Mouse (Mus musculus) embryonic facial prominence, embryonic 12.5 days (tissue): ENCODE measurements around the gene Kcne4. TPM values are rescaled to one million over a fixed set of nuclear protein-coding genes. Genes with fewer than 3 reads are reported as not detected.
"Not testable (repeated sequence)": the region's sequence is repeated elsewhere in the genome, so short reads cannot be mapped to it uniquely, and the experiment has no call there.

ENCODE experiments used
- ATAC-seq: fragments of 200-750 bp; cut with Nextera tagmentation; 2 replicates; pipeline ENCODE4 v1.8.0; 2017; ENCODE audit not compliant: insufficient number of reproducible peaks, insufficient read depth, low FRiP score, low TSS enrichment
- H3K27ac ChIP-seq: fragments of 300-500 bp; sonication (generic); 2 replicates; pipeline ENCODE4 v1.5.1; 2016; ENCODE audit warnings: mild to moderate bottlenecking
- H3K27me3 ChIP-seq: fragments of 300-500 bp; sonication (generic); 2 replicates; pipeline ENCODE4 v1.6.1; 2016; ENCODE audit warnings: mild to moderate bottlenecking, moderate library complexity
- H3K36me3 ChIP-seq: fragments of 300-500 bp; sonication (generic); 2 replicates; pipeline ENCODE4 v1.6.1; 2016; ENCODE audit warnings: mild to moderate bottlenecking
- H3K4me1 ChIP-seq: fragments of 300-500 bp; sonication (generic); 2 replicates; pipeline ENCODE4 v1.6.1; 2016
- H3K4me2 ChIP-seq: fragments of 300-500 bp; sonication (generic); replicated peaks from 2 replicates; pipeline ENCODE4 v1.6.1; 2016; ENCODE audit warnings: mild to moderate bottlenecking, moderate library complexity
- H3K4me3 ChIP-seq: fragments of 300-500 bp; sonication (generic); 2 replicates; pipeline ENCODE4 v1.5.1; 2016; ENCODE audit warnings: mild to moderate bottlenecking
- H3K9ac ChIP-seq: fragments of 300-500 bp; sonication (generic); 2 replicates; pipeline ENCODE4 v1.6.1; 2016; ENCODE audit warnings: mild to moderate bottlenecking, moderate library complexity
- H3K9me3 ChIP-seq: fragments of 300-500 bp; sonication (generic); 2 replicates; pipeline ENCODE4 v1.6.1; 2016; ENCODE audit warnings: mild to moderate bottlenecking, moderate library complexity
- WGBS: fragments of 180-500 bp; shearing (Covaris S2); methylation state at CpG from one replicate; pipeline ENCODE4 v1.1.7; 2016; 5-methylcytosine and 5-hydroxymethylcytosine counted together
- polyA plus RNA-seq: library from polyadenylated mRNA; unstranded; fragments of >200 nt; fragmentation: Nextera tagmentation; extraction: Ambion mirVana; gene quantifications from 2 replicates; pipeline ENCODE4 v1.2.1, GENCODE M21; 2016

The Kcne4 gene
- polyA plus RNA-seq: 4.3 and 4.4 TPM in 2 replicates

DNA sequence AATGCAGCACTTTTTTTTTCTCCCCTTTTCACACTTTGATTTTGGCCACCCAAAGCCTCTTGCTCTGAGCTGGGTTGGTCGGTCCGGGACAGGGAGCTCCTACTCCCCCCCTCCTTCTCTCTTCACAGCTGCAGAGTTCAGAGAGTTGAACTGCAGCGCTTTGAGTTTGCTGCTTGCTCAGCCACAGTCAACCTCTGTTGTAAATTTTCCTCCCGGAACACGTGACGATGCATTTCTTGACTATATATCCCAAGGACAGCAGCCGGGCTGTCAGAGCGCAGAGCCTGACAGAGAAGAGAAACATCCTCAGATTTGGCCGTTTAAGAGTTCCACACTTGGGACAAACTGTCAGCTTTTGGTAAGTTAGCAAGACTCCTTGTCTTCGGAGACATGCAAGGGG is at the start of gene Kcne4:
TSS of gene Kcne4 (plus strand) at position 120 of the 400 bp plus-strand sequence.
- Histone ChIP-seq H3K36me3 (no peaks in the 10 kb centered on the region), H3K4me2 (0 out of 2 replicates have a peak within 1 kb of the TSS, but pooled peaks have one; percentile 3), H3K4me3 (no peak within 1 kb of the TSS), H3K9ac (no peak within 1 kb of the TSS), H3K27me3 (no peaks in the 10 kb centered on the region), H3K27ac (no peak within 1 kb of the TSS), H3K4me1 (peaks cover 41% of the 10 kb centered on the region), H3K9me3 (no peaks in the 10 kb centered on the region)
- 45% methylated on average over 10 of the region's 10 CpGs for WGBS
- no peak for ATAC-seq

DNA sequence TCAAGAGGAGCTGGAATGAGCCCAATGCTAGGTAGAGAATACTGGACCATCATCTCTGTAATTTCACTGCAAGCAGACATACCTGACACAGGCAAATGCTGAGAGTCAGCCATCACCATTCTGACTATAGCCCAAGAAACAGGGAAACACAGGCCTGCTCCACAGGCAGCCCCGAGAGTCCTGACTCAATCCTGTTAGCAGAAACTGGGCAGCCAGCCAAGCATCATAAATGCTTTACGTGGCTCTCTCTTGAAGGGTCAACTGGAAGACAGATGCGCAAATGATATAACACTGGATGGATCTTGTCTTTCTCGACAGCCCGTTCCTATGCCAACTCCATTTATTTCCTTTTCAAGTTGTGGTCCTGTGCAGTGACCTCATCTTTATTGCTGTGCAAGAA is 34.7 kb upstream of the Kcne4 start:
- ATAC-seq: peak; percentile 28; the same call in 1 of the 2 replicates
- Histone ChIP-seq H3K9me3 (no peaks in the 10 kb centered on the region), H3K4me3 (no peak overlapping the region), H3K4me1 (peaks cover 4% of the 10 kb centered on the region; the same call in 1 of the 2 replicates), H3K27me3 (no peaks in the 10 kb centered on the region), H3K27ac (no peak overlapping the region), H3K9ac (no peak overlapping the region), H3K4me2 (no peak overlapping the region), H3K36me3 (no peaks in the 10 kb centered on the region)
- 55% methylated on average over 5 of the region's 5 CpGs for WGBS

DNA sequence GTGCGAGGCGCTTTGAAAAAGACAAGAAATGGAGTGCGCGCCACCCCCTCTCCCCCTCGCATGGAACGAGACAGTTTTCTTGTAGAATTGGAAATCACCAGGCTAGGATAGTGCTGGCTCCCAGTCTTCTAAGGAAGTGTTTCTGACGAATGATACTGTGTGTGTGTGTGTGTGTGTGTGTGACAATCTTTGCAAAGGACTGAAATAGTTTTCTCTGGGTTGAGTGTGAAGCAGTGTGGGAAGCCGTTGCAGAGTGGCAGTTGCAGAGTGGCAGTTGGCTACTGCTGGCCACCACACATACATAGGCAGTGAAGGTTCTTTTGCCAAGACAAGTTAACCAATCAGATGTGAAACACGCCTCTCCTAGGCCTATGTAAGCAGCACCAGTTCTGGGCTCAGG is 31.6 kb upstream of the Kcne4 start:
- H3K27me3 ChIP-seq, H3K4me1 ChIP-seq, H3K4me2 ChIP-seq, ATAC-seq, H3K4me3 ChIP-seq, H3K9me3 ChIP-seq, H3K36me3 ChIP-seq, H3K27ac ChIP-seq, H3K9ac ChIP-seq: not testable (repeated sequence)
- 90% methylated on average over 9 of the region's 9 CpGs for WGBS

DNA sequence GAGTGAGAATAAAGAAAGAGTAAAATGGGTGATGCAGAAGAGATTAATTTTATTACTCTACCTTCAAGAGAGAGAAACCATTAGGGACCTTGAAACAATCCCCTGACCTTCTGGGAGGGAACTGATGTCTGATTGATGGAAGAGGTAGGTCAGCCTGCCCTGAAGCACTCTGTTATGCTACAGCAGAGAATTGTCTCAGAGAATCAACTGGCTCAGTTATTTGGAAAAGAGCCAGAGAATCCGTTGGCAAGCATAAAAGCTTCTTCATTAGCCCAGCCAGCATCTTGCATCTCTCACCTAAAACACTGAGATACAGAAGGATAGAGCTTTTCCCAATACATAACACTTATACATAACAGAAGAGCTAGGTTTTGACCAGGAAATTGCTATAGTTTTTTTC is 26.8 kb upstream of the Kcne4 start:
- H3K9ac ChIP-seq: no peak overlapping the region
- WGBS: 53% methylated on average over 1 of the region's 1 CpGs
- no peaks in the 10 kb centered on the region for H3K27me3 ChIP-seq
- no peak overlapping the region for H3K27ac ChIP-seq
- H3K4me3 ChIP-seq: no peak overlapping the region
- H3K4me2 ChIP-seq: no peak overlapping the region
- no peaks in the 10 kb centered on the region for H3K36me3 ChIP-seq
- no peaks in the 10 kb centered on the region for H3K9me3 ChIP-seq
- ATAC-seq: no peak
- no peaks in the 10 kb centered on the region for H3K4me1 ChIP-seq

DNA sequence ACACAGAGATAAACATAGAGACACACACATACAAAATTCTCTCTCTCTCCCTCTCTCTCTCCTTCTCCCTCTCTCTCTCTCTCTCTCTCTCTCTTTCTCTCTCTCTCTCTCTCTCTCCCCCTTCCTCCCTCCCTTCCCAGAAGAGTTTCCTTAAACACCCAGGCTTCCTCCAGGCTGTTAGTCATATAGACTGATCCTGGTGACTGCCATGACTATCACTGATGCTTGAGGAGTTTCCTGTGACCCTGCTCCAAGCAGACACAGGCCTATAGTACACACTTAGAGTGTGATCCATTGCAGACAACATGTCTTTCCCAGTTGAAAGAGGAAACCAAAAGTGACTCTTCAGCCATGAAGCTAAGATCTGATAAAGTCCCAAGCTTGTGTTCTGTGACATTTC is 9.1 kb upstream of the Kcne4 start:
- Histone ChIP-seq H3K9me3 (no peaks in the 10 kb centered on the region), H3K4me1 (0 out of 2 replicates have a peak, but pooled peaks cover 4% of the 10 kb centered on the region), H3K9ac (no peak overlapping the region), H3K27ac (no peak overlapping the region), H3K27me3 (no peaks in the 10 kb centered on the region), H3K4me2 (no peak overlapping the region), H3K4me3 (no peak overlapping the region), H3K36me3 (no peaks in the 10 kb centered on the region)
- ATAC-seq: no peak

DNA sequence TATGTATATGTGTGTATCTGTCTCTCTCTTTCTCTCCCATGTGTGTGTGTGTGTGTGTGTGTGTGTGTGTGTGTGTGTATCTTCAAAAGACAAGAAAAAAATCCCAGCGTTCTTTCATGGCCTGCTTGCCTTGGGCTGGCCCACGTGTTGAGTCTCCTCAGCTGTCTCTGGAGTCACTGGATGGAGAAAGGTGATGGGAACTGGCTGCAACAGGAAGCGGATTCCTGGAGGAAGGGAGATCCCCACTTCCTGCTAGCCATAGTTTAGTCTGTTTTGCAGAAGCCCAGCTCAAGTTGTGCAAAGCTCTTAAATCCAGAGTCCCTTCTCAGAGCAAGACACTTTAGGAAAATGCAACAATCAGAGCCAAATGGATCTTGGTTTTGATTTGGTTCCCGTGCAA is 6.7 kb upstream of the Kcne4 start:
- 67% methylated on average over 4 of the region's 4 CpGs for WGBS
- H3K4me3 ChIP-seq: no peak overlapping the region
- 0 out of 2 replicates have a peak, but pooled peaks cover 4% of the 10 kb centered on the region for H3K4me1 ChIP-seq
- H3K9me3 ChIP-seq: no peaks in the 10 kb centered on the region
- no peak overlapping the region for H3K27ac ChIP-seq
- no peak overlapping the region for H3K9ac ChIP-seq
- no peaks in the 10 kb centered on the region for H3K36me3 ChIP-seq
- H3K27me3 ChIP-seq: no peaks in the 10 kb centered on the region
- H3K4me2 ChIP-seq: no peak overlapping the region
- ATAC-seq: no peak

DNA sequence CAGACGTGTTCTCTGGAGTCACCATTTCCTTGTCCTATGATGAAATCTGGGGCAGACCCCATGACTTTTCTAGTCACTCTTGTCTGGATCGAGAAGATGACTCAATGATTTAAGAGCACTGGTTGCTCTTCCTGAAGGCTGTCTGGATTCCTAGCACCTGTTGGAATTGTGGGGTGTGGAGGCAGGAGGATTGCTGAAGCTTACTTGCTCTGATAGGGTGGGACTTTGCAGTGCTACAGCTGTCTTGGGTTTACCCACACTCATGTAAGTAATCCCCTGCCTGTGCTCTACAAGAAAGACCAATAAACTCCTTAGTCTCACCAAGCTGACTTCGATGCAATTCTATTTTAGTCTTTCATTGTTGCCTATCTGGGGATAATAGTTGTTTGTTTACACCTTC is 5.7 kb upstream of the Kcne4 start:
- H3K4me2 ChIP-seq: no peak overlapping the region
- WGBS: 86% methylated on average over 3 of the region's 3 CpGs
- no peak for ATAC-seq

DNA sequence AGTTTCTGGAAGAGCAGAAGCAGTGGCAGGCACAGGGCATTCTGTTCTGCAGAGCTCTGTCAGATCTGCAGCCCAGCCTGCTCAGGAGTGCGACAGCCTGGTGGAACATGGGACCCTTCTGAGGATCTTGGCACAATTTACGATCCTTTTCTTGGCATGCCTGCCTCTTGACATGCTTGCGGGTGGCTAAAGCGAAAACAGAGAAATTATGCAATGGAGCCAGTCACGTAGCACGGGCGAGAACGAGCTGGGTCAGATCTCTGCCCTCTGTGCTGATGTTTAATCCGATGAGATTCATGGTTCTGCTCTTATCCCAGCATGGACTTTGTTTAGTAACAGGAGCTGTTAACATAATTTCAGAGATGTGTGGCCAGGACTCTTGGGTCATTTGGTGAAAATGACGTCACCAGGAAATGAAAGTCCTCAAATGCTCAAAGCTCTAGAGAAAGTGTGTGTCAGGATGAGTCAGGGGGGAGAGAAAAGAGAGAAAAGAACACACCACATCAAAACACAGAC is 4.5 kb upstream of the Kcne4 start:
- ATAC-seq: no peak
- H3K27ac ChIP-seq: no peak overlapping the region
- WGBS: 71% methylated on average over 10 of the region's 10 CpGs
- no peak overlapping the region for H3K4me2 ChIP-seq
- no peaks in the 10 kb centered on the region for H3K27me3 ChIP-seq
- no peak overlapping the region for H3K4me3 ChIP-seq
- no peaks in the 10 kb centered on the region for H3K9me3 ChIP-seq
- H3K4me1 ChIP-seq: 0 out of 2 replicates have a peak, but pooled peaks cover 4% of the 10 kb centered on the region
- H3K36me3 ChIP-seq: no peaks in the 10 kb centered on the region
- H3K9ac ChIP-seq: no peak overlapping the region

More for the DNA sequence above, 5.7 kb upstream of the Kcne4 start:
- Histone ChIP-seq H3K4me1 (0 out of 2 replicates have a peak, but pooled peaks cover 4% of the 10 kb centered on the region), H3K4me3 (no peak overlapping the region), H3K9me3 (no peaks in the 10 kb centered on the region), H3K27ac (no peak overlapping the region), H3K36me3 (no peaks in the 10 kb centered on the region), H3K9ac (no peak overlapping the region), H3K27me3 (no peaks in the 10 kb centered on the region)

DNA sequence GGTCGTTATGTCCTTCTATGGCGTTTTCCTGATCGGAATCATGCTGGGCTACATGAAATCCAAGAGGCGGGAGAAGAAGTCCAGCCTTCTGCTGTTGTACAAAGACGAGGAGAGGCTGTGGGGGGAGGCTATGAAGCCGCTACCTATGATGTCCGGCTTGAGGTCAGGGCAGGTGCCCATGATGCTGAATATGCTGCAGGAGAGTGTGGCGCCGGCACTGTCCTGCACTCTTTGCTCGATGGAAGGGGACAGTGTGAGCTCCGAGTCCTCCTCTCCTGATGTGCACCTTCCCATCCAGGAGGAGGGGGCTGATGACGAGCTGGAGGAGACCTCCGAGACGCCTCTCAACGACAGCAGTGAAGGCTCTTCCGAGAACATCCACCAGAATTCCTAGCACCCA is 1.2 kb downstream of the Kcne4 start:
- Histone ChIP-seq H3K4me3 (no peak overlapping the region), H3K27ac (no peak overlapping the region), H3K36me3 (no peaks in the 10 kb centered on the region), H3K27me3 (no peaks in the 10 kb centered on the region), H3K4me1 (peaks cover 39% of the 10 kb centered on the region), H3K9ac (no peak overlapping the region), H3K4me2 (0 out of 2 replicates have a peak overlapping the region, but pooled peaks have one; percentile 3), H3K9me3 (no peaks in the 10 kb centered on the region)
- 83% methylated on average over 16 of the region's 16 CpGs for WGBS
- no peak for ATAC-seq

DNA sequence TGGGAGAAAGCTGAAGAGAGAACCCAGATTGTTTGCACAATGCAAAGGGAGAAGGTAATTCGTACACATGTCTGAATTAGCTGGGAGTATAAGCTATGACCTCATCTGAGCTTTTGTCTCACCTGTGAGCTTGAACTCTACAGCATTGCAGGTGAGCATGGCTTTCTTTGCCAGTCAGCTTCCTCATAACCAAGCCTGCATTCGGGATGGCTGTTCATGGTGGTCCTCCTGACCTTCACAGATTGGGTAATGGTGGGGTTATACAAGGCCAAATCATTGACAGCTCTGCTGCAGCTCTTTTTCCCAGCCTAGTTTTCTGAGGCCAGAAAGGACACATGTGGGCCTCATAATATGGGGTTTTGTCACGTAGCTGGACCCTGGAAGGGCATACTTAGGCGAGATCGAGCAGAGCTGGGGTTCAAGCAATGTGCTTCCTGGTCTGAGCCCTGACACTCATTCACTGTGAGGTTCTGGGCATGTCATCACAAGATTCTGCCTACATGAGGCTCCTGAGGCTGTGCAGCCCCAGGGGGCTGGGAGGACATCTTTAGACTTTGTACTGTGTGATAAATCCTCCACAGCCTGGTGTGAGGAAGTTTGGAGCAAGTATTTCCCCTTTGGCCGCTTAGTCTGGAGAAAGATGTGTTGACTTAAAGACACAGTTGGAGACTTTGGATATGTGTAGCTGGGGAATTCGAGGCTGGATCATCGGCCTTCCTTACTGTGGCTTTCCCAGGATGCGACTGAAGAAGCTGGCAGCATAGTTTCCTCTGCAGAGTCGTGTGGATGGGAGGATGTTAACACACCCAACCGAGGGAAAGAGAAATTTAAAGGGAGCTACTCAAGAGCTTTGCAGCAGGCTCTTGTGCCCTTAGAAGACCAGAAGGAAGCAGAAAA is 2.3 kb downstream of the Kcne4 start:
- WGBS: 58% methylated on average over 11 of the region's 11 CpGs
- no peaks in the 10 kb centered on the region for H3K36me3 ChIP-seq
- no peak for ATAC-seq
- H3K4me2 ChIP-seq: peak overlapping the region; percentile 5; the same call in 1 of the 2 replicates
- H3K27me3 ChIP-seq: no peaks in the 10 kb centered on the region
- H3K9ac ChIP-seq: no peak overlapping the region
- no peak overlapping the region for H3K4me3 ChIP-seq
- H3K9me3 ChIP-seq: no peaks in the 10 kb centered on the region
- H3K27ac ChIP-seq: peak overlapping the region; percentile 73
- H3K4me1 ChIP-seq: peaks cover 39% of the 10 kb centered on the region

DNA sequence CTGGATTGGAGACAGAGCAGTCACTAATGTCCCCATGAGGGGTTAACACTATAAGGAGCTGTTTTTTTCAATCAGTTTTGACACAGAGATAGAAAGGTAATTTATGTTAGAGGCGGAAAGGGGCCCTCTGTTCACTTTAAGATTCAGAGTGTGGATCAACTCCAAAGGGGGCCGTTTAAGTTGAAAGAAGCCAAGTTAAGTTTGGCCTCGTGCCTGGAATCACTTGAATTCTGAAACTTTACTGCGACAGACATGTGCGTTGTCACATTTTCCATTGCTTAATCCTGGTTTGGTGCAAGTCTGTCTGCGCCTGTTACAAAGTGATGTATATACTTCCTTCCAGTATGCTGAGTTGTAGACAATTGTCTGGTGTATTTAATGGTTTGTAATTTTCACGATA is 3.0 kb downstream of the Kcne4 start:
- H3K27ac ChIP-seq: peak overlapping the region; percentile 73; the same call in 1 of the 2 replicates
- H3K9ac ChIP-seq: no peak overlapping the region
- H3K4me1 ChIP-seq: peaks cover 39% of the 10 kb centered on the region
- no peaks in the 10 kb centered on the region for H3K9me3 ChIP-seq
- ATAC-seq: no peak
- H3K36me3 ChIP-seq: no peaks in the 10 kb centered on the region
- H3K4me2 ChIP-seq: peak overlapping the region; percentile 5; the same call in 1 of the 2 replicates
- 35% methylated on average over 7 of the region's 7 CpGs for WGBS
- no peak overlapping the region for H3K4me3 ChIP-seq
- H3K27me3 ChIP-seq: no peaks in the 10 kb centered on the region

DNA sequence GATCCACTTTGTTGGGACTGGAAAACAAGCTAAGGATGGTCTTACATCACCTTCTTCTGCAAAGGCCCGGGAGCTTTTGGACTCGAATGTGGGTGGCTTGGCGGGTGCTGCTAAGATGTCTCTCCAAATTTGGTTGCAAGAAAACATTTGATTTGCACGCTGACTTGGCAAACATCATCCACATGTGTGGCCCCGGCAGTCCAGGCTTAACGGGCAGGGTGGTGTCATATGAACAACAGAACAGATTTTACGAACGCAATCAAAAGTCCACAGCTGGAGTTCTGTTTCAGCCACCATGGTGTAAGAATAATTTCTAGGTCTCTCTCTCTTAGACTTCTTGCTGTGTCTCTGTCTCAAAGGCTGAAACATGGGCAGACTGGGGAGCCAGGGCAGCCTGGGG is 3.6 kb downstream of the Kcne4 start:
- no peak overlapping the region for H3K9ac ChIP-seq
- H3K4me1 ChIP-seq: peaks cover 39% of the 10 kb centered on the region
- H3K4me3 ChIP-seq: no peak overlapping the region
- no peaks in the 10 kb centered on the region for H3K9me3 ChIP-seq
- H3K36me3 ChIP-seq: no peaks in the 10 kb centered on the region
- 28% methylated on average over 8 of the region's 8 CpGs for WGBS
- no peak overlapping the region for H3K4me2 ChIP-seq
- peak overlapping the region; percentile 65 for H3K27ac ChIP-seq
- no peak for ATAC-seq
- no peaks in the 10 kb centered on the region for H3K27me3 ChIP-seq
